Mouse (Mus musculus): ENCODE results near the gene Txndc8. TPM values are rescaled to one million over a fixed set of nuclear protein-coding genes. Genes with fewer than 3 reads are reported as not detected.

The Txndc8 gene
- not detected for total RNA-seq (2021)

DNA sequence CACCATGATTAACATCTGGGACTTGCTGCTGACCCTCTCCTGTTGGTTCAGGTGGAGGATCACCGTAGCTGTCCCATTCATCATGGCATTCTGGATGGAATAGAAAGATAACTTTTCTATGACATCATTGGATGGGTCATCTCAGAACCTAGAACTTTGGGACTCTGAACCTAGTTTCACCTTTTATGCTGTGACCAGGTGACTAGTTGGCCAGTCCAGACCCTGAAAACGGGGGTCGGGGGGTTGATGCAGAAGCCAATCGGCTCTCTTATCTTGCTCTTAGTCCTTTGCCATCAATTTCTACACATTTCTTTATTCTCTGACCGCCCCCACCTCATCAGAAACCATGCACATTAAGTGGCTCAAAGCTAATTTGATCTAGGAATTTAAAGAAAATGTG lies at the start of gene Txndc8:
Gene Txndc8 (minus strand): TSS at position 101 of the 400 bp plus-strand sequence.
- no peak for DNase-seq

GRCm38 (mm10) chr4:58055653-58056052 lies 46.7 kb upstream of the Txndc8 start:
- no peak for DNase-seq

DNA sequence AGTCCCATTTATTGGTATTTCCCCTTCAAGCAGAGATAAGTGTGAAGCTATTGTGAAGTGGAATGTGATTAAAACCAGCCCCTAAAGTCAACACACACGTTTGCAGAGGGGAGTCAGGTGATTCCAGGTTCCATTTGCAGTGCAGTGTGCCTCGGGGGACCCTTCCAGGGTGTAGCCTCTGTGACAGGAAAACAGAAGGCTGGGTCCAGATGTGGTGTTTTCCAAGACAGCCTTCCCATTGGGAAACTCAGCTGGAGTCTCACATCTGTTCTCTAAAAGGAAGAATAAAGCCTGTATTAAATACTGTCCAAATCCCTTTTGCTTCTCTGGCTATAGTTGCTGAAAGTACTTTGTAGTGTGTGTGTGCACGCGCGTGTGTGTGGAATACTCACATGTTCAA lies 45.5 kb upstream of the Txndc8 start:
- DNase-seq, result no peak

GRCm38 (mm10) chr4:58050746-58051145 lies 41.8 kb upstream of the Txndc8 start:
- no peak for DNase-seq

DNA sequence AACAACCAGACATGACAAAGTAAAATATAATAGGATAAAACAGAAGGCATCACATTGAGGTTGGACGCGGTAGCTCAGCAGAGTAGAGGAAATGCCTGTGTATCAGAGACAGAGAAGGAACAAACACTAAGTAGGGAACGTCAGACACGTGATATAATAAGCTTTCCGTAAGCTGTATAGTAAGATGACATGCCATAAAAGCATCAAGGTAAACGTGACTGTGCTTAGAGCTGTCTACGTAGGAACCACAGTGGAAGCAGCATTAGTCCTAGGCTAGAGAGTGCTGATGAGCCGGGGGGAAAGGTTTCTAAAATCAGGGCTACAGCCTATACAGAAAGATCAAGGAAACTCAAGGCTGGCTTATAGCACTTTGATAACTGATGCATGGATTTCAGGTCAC lies 41.4 kb upstream of the Txndc8 start:
- no peak for DNase-seq

DNA sequence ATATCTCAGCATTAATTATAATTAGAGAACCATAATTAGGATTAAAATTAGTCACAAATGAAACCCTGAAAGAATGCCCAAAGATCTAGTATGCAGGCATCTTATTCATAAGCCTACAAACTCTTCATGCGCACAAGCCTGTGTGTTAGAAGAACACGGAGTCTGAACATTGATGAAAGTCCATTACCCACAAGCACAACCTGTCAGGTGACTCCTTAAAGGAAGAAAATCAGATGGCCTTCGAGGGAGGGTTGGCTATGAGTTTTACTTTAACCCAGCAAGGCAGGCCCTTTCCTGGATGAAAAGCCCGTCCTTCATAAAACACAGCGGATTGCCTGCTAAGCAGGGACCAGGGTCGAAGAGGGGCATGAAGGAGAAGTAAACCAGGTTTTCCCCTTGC lies 35.9 kb upstream of the Txndc8 start:
- DNase-seq, result no peak

GRCm38 (mm10) chr4:58044356-58044755 lies 35.4 kb upstream of the Txndc8 start:
- no peak for DNase-seq

GRCm38 (mm10) chr4:58040093-58040492 lies 31.2 kb upstream of the Txndc8 start:
- no peak for DNase-seq

GRCm38 (mm10) chr4:58037096-58037705 lies 28.3 kb upstream of the Txndc8 start:
- DNase-seq, result no peak

- no peak for DNase-seq
These were observed 25.7 kb upstream of the Txndc8 start for GRCm38 (mm10) chr4:58034663-58035062.

DNA sequence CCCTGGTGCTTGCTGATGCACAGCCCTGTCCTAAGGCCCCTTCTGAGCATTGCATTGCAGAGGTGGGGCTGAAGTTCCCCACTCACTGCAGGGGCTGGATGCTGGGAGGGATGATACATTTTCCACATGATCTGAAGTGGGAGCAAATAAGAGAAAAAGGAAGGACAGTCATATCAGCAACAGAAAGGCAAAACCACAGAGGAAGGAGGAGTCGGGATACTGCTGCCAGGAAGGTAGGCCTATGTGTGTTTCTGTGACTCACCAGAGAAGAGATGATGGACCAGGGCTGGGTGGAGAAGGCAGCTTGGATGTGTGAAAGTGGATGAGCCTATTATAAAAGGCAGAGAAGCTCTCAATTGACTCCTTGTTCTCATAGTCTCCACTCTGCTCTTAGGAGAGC lies 23.8 kb upstream of the Txndc8 start:
- DNase-seq, result no peak

- DNase-seq, result no peak
These were observed 5.4 kb downstream of the Txndc8 start for GRCm38 (mm10) chr4:58003501-58003900.

- DNase-seq, result no peak
These were observed 17.5 kb downstream of the Txndc8 start for GRCm38 (mm10) chr4:57991425-57991824.

GRCm38 (mm10) chr4:57974400-57975117 lies 34.4 kb downstream of the Txndc8 start:
- no peak for DNase-seq

GRCm38 (mm10) chr4:57973592-57974268 lies 35.2 kb downstream of the Txndc8 start:
- DNase-seq, result no peak

GRCm38 (mm10) chr4:57970285-57970684 lies 38.6 kb downstream of the Txndc8 start:
- DNase-seq, result no peak

GRCm38 (mm10) chr4:57967195-57967594 lies 41.7 kb downstream of the Txndc8 start:
- DNase-seq, result no peak

GRCm38 (mm10) chr4:57965516-57965915 lies 43.4 kb downstream of the Txndc8 start:
- DNase-seq, result no peak

GRCm38 (mm10) chr4:57964143-57964542 lies 44.8 kb downstream of the Txndc8 start:
- DNase-seq, result no peak

DNA sequence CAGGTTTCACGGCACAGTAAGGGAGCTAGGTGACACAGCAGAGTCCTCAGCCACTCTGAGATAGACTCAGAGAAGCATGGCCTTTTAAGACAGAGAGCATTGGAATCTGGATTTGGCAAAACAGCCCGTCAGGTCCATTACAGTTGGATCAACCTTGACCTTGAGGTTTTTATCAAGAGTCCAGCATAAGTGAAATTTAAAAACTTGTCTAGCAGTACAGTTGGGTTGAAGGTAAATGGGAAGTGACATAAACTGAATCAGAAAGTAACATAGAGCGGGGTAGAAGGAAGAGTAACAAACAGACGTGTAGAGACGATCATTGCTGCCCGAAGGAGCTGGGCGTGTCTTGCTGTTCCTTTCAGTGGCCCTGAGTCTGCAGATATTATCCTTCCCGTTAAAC lies 49.9 kb downstream of the Txndc8 start:
- DNase-seq, result no peak

GRCm38 (mm10) chr4:57958098-57958497 lies 50.8 kb downstream of the Txndc8 start:
- DNase-seq, result no peak

DNA sequence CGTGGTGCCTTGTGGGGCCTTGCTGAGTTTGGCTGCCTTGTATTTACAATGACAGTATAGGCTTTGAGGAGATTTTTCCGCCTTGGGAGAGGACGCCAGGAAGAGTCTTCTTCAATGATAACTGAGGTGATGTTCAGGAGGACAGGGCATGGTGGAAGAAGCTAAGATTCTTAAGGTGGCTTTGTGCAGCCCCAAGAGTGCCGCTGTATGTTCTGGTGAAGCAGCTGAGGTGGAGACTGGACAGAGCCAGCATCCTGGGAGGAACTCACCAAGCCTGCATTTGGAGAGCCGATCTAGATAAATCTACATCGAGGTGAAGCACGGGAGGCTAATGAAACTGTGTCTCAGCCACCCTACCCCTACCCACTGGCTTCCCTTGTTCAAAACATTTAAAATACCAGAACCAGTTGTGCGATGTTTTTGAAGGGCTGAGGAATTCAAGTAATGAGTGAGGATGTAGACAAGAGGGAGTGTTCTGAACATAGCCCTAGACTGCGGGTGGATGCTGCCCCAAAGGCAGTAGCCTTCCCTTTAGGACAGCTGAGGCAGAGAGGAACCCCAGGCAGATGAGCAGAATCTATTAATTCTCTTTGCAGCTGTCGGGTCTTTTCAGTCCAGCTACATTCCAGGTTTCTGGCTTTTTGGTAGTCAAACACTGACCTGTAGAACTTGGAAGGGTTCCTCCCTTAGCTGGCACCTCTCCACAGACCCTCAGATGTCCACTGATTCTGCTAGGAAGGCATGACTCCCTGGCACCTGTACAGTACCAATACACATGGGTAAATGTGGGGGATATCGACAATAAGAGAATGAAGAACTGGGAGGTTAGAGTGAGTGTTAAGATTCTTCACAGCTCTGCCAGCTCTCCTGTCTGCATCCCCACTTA lies 51.5 kb downstream of the Txndc8 start:
- peak; percentile 14 for DNase-seq
